Mouse (Mus musculus) brain, embryonic 14.5 days (tissue): Measurements from ENCODE around the gene Gm15319. TPM values are rescaled to one million over a fixed set of nuclear protein-coding genes. Genes with fewer than 3 reads are reported as not detected.
A peak's percentile ranks its signal among the peaks of the same experiment; 100 is the strongest.
"Not testable (repeated sequence)": the region's sequence is repeated elsewhere in the genome, so short reads cannot be mapped to it uniquely, and the experiment has no call there.

ENCODE experiments used
- DNase-seq: peaks from one replicate; pipeline ENCODE4 v3.0.0-alpha.2; 2011; ENCODE audit warnings: low read depth
- CTCF ChIP-seq: fragments of 200-500 bp; IDR thresholded peaks from 2 replicates; pipeline ENCODE4 v1.5.1; 2012; ENCODE audit warnings: inconsistent platforms, mild to moderate bottlenecking, moderate library complexity, borderline replicate concordance; ENCODE audit not compliant: insufficient read depth, insufficient read length; ENCODE audit errors: extremely low read depth
- polyA plus RNA-seq: library from polyadenylated mRNA; depleted of rRNA; stranded (reverse); fragments of >200 nt; gene quantifications from 2 replicates; pipeline ENCODE4 v1.2.3, GENCODE M21; 2012

The Gm15319 gene
- polyA plus RNA-seq, 1 experiment = 0.33 TPM

GRCm38 (mm10) chr8:20300042-20300441 is 63.0 kb downstream of the Gm15319 start:
- DNase-seq = not testable (repeated sequence)

- not testable (repeated sequence) for DNase-seq
These were observed 65.0 kb downstream of the Gm15319 start for GRCm38 (mm10) chr8:20297939-20298505.

GRCm38 (mm10) chr8:20296803-20297702 is 66.0 kb downstream of the Gm15319 start:
- TF ChIP-seq CTCF = peak; percentile 57; the same call in 1 of the 2 replicates
- DNase-seq = peak; percentile 95

- DNase-seq = not testable (repeated sequence)
These were observed 67.1 kb downstream of the Gm15319 start for GRCm38 (mm10) chr8:20295881-20296280.

GRCm38 (mm10) chr8:20294826-20295225 is 68.2 kb downstream of the Gm15319 start:
- not testable (repeated sequence) for DNase-seq

- not testable (repeated sequence) for DNase-seq
These were observed 69.0 kb downstream of the Gm15319 start for GRCm38 (mm10) chr8:20293966-20294365.

GRCm38 (mm10) chr8:20290015-20290414 is 73.0 kb downstream of the Gm15319 start:
- not testable (repeated sequence) for DNase-seq

GRCm38 (mm10) chr8:20288878-20289277 is 74.1 kb downstream of the Gm15319 start:
- not testable (repeated sequence) for DNase-seq

- DNase-seq = not testable (repeated sequence)
These were observed 75.3 kb downstream of the Gm15319 start for GRCm38 (mm10) chr8:20287706-20288105.
